Mouse (Mus musculus) CH12.LX (cell line): ENCODE data around the gene Wwc2.

ENCODE experiments used
- GABPA ChIP-seq: IDR thresholded peaks from 2 replicates; pipeline ENCODE4 v1.6.1; 2012; ENCODE audit warnings: low read depth, low read length, improper control_type of control experiment, inconsistent platforms; ENCODE audit not compliant: insufficient replicate concordance
- MAX ChIP-seq: IDR thresholded peaks from 2 replicates; pipeline ENCODE4 v1.6.1; 2011; ENCODE audit warnings: low read length, improper control_type of control experiment
- ZC3H11A ChIP-seq: IDR thresholded peaks from 2 replicates; pipeline ENCODE4 v1.6.1; 2012; ENCODE audit warnings: low read depth, mild to moderate bottlenecking, inconsistent platforms, low read length, improper control_type of control experiment

GRCm38 (mm10) chr8:47786323-47786722, 204.4 kb downstream of the Wwc2 start:
- TF ChIP-seq MAX (no peak), GABPA (no peak), ZC3H11A (no peak)
